In the genomic region with DNA sequence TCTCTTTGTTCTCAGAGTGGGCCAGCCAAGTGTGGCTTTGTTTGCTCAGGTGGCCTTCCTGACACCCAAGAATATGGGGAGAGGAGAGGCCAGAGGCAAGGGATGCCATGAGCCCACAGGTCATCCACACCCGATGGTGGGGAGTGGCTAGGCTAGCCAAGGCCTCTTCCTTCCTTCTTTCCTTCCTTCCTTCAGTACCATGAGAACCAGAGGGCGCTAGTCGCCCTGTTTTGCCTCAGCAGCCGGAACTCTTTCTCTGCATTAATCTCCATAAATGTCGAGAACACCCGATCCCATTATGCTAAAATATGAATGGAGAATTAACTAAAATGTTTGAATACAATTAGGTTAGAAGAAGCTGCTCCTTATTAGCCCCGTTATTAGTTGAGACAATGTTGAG, we compare ENCODE assay signal across 9 mouse cellular contexts. TPM values are rescaled to one million over a fixed set of nuclear protein-coding genes. Genes with fewer than 3 reads are reported as not detected.
DNase-seq lines count a peak whose midpoint lies in the region; ATAC-seq and TF ChIP-seq lines count a peak whose summit lies in the region.
"Had no signal": no experiment of that assay in that cellular context is flagged by ENCODE, and none has a peak within 500 bp of the region (broad histone marks: within the 10 kb centered on the region; RNA-seq: fewer than 3 reads in every experiment).

No protein-coding gene starts in this region.

- no peak overlapping the region for H3K27ac ChIP-seq in forebrain, postnatal 0 days (ENCODE audit: low read depth, low read length)
- H3K27ac ChIP-seq in forebrain, embryonic 10.5 days = no peak overlapping the region
- no peak overlapping the region for H3K27ac ChIP-seq in liver, embryonic 14.5 days
- no peak overlapping the region for H3K27ac ChIP-seq in liver, embryonic 11.5 days (ENCODE audit: low read depth, low read length)
- no peak overlapping the region for H3K27ac ChIP-seq in midbrain, embryonic 13.5 days

- ATAC-seq in forebrain, postnatal 0 days = peak; percentile 21; the same call in 1 of the 2 replicates
- ATAC-seq in liver, embryonic 14.5 days (ENCODE audit: insufficient read depth) = no peak
- no peak for ATAC-seq in liver, embryonic 11.5 days (replicated peaks; ENCODE audit: low FRiP score)
- ATAC-seq in midbrain, embryonic 13.5 days = no peak

- 19% methylated on average over 7 of the region's 7 CpGs for WGBS in forebrain, postnatal 0 days
- WGBS in forebrain, embryonic 10.5 days = 49% methylated on average over 7 of the region's 7 CpGs
- WGBS in liver, embryonic 14.5 days (ENCODE audit: insufficient replicate concordance) = 13% methylated on average over 7 of the region's 7 CpGs
- WGBS in liver, embryonic 11.5 days = 28% methylated on average over 7 of the region's 7 CpGs
- 42% methylated on average over 7 of the region's 7 CpGs for WGBS in midbrain, embryonic 13.5 days

- DNase-seq in forebrain, postnatal 0 days = peak; percentile 65
- DNase-seq in forebrain, embryonic 10.5 days (ENCODE audit: extremely low spot score, low spot score) = no peak
- DNase-seq in liver, embryonic 14.5 days (ENCODE audit: low read depth in 3 of 3, low spot score in 3 of 3) = peak in 1 of 3 experiments; percentile 6
- DNase-seq in liver, embryonic 11.5 days (ENCODE audit: low spot score) = no peak
- DNase-seq in brain, adult 2 months (ENCODE audit: low read depth, low spot score) = peak; percentile 73
- peak; percentile 61 to 78 for DNase-seq in kidney, postnatal 36 days
- no peak for DNase-seq in spleen, adult 18-20 months

- peak; percentile 74 for TF ChIP-seq CTCF in forebrain, postnatal 0 days (IDR thresholded peaks at IDR 0.05; ENCODE audit: low read depth)
- peak; percentile 54 for TF ChIP-seq CTCF in liver, embryonic 14.5 days (IDR thresholded peaks at IDR 0.05; ENCODE audit: low read depth)

- peaks cover 35% of the 10 kb centered on the region for H3K36me3 ChIP-seq in forebrain, postnatal 0 days (ENCODE audit: insufficient read depth)
- H3K36me3 ChIP-seq in forebrain, embryonic 10.5 days (replicated peaks) = peaks cover 62% of the 10 kb centered on the region
- H3K36me3 ChIP-seq in liver, embryonic 14.5 days (replicated peaks; ENCODE audit: control insufficient read depth, insufficient read depth, low read depth) = no peaks in the 10 kb centered on the region
- H3K36me3 ChIP-seq in liver, embryonic 11.5 days (ENCODE audit: control insufficient read depth, insufficient read depth, low read length) = no peaks in the 10 kb centered on the region
- peaks cover 41% of the 10 kb centered on the region for H3K36me3 ChIP-seq in midbrain, embryonic 13.5 days

- no peak overlapping the region for H3K9ac ChIP-seq in forebrain, postnatal 0 days
- H3K9ac ChIP-seq in liver, embryonic 14.5 days (replicated peaks) = no peak overlapping the region
- H3K9ac ChIP-seq in liver, embryonic 11.5 days (ENCODE audit: low read depth, low read length) = no peak overlapping the region
- H3K9ac ChIP-seq in midbrain, embryonic 13.5 days (replicated peaks) = no peak overlapping the region

- 0 out of 2 replicates have a peak, but pooled peaks cover 3% of the 10 kb centered on the region for H3K4me1 ChIP-seq in forebrain, postnatal 0 days (ENCODE audit: insufficient read depth)
- peaks cover 60% of the 10 kb centered on the region for H3K4me1 ChIP-seq in forebrain, embryonic 10.5 days
- no peaks in the 10 kb centered on the region for H3K4me1 ChIP-seq in liver, embryonic 14.5 days (replicated peaks; ENCODE audit: control insufficient read depth in 2 of 2, insufficient read depth in 2 of 2, low read length in 1 of 2)
- no peaks in the 10 kb centered on the region; the same call in 1 of the 2 replicates for H3K4me1 ChIP-seq in liver, embryonic 11.5 days (replicated peaks; ENCODE audit: control insufficient read depth, insufficient read depth, low read length)
- H3K4me1 ChIP-seq in midbrain, embryonic 13.5 days (replicated peaks) = peaks cover 47% of the 10 kb centered on the region

- no peak overlapping the region for H3K4me2 ChIP-seq in forebrain, postnatal 0 days (ENCODE audit: low read depth)
- no peak overlapping the region for H3K4me2 ChIP-seq in liver, embryonic 14.5 days (ENCODE audit: low read depth)
- H3K4me2 ChIP-seq in liver, embryonic 11.5 days = no peak overlapping the region
- no peak overlapping the region for H3K4me2 ChIP-seq in midbrain, embryonic 13.5 days (replicated peaks)

- TF ChIP-seq EP300 in liver, embryonic 14.5 days (IDR thresholded peaks at IDR 0.05; ENCODE audit: low read depth) = no peak

- H3K27me3 ChIP-seq in forebrain, postnatal 0 days (ENCODE audit: insufficient read depth, low read length) = no peaks in the 10 kb centered on the region
- H3K27me3 ChIP-seq in forebrain, embryonic 10.5 days (ENCODE audit: poor library complexity, severe bottlenecking) = peaks cover 42% of the 10 kb centered on the region
- H3K27me3 ChIP-seq in liver, embryonic 14.5 days (ENCODE audit: control insufficient read depth, insufficient read depth, low read length) = peaks cover 3% of the 10 kb centered on the region; the same call in 1 of the 2 replicates
- peaks cover 52% of the 10 kb centered on the region for H3K27me3 ChIP-seq in liver, embryonic 11.5 days (replicated peaks; ENCODE audit: control insufficient read depth, insufficient read depth, low read length)
- no peaks in the 10 kb centered on the region for H3K27me3 ChIP-seq in midbrain, embryonic 13.5 days

- no peak overlapping the region for H3K4me3 ChIP-seq in forebrain, postnatal 0 days (ENCODE audit: low read depth, low read length)
- H3K4me3 ChIP-seq in forebrain, embryonic 10.5 days = no peak overlapping the region
- no peak overlapping the region for H3K4me3 ChIP-seq in liver, embryonic 14.5 days (ENCODE audit: insufficient read depth in 1 of 2, low read depth in 2 of 2, low read length in 2 of 2)
- no peak overlapping the region for H3K4me3 ChIP-seq in liver, embryonic 11.5 days (ENCODE audit: low read depth, low read length)
- H3K4me3 ChIP-seq in midbrain, embryonic 13.5 days (replicated peaks) = no peak overlapping the region
- H3K4me3 ChIP-seq: erythroblast, embryonic 14.5 days had no signal

- no peaks in the 10 kb centered on the region for H3K9me3 ChIP-seq in forebrain, postnatal 0 days (ENCODE audit: low read length)
- H3K9me3 ChIP-seq in forebrain, embryonic 10.5 days = no peaks in the 10 kb centered on the region
- no peaks in the 10 kb centered on the region for H3K9me3 ChIP-seq in liver, embryonic 14.5 days (ENCODE audit: control insufficient read depth, low read length)
- H3K9me3 ChIP-seq in liver, embryonic 11.5 days (ENCODE audit: control insufficient read depth, low read length) = no peaks in the 10 kb centered on the region
- H3K9me3 ChIP-seq in midbrain, embryonic 13.5 days = no peaks in the 10 kb centered on the region

RNA-seq across cellular contexts. Expression of a gene that starts 27.5 kb away (rescaled TPM):
- total RNA-seq in forebrain, postnatal 0 days (2014; rRNA removed) = 1.1 and 1.6 TPM in 2 replicates
- polyA plus RNA-seq in forebrain, postnatal 0 days (2015; fragmentation: Nextera tagmentation; extraction: Ambion mirVana) = 0.97 and 0.98 TPM in 2 replicates
- 0.12 and 0.22 TPM in 2 replicates for polyA plus RNA-seq in forebrain, embryonic 10.5 days (2016; fragmentation: Nextera tagmentation; extraction: Ambion mirVana)
- 3.5 and 4.9 TPM in 2 replicates for polyA plus RNA-seq in liver, embryonic 14.5 days (2012; rRNA removed)
- polyA plus RNA-seq in liver, embryonic 14.5 days (2014; fragmentation: Nextera tagmentation; extraction: Ambion mirVana) = 4.7 and 6.5 TPM in 2 replicates
- polyA plus RNA-seq in liver, embryonic 11.5 days (2014; fragmentation: Nextera tagmentation; extraction: Ambion mirVana) = 3.2 and 6.0 TPM in 2 replicates
- 0.46 and 0.90 TPM in 2 replicates for polyA plus RNA-seq in midbrain, embryonic 13.5 days (2015; fragmentation: Nextera tagmentation; extraction: Ambion mirVana)

RNA-seq across cellular contexts. Expression of a gene that starts 53.7 kb away (rescaled TPM):
- 47.1 and 62.9 TPM in 2 replicates for total RNA-seq in forebrain, postnatal 0 days (2014; rRNA removed)
- 5.3 and 5.8 TPM in 2 replicates for polyA plus RNA-seq in forebrain, postnatal 0 days (2015; fragmentation: Nextera tagmentation; extraction: Ambion mirVana)
- polyA plus RNA-seq in forebrain, embryonic 10.5 days (2016; fragmentation: Nextera tagmentation; extraction: Ambion mirVana) = 7.0 and 8.3 TPM in 2 replicates
- 6.1 and 7.3 TPM in 2 replicates for polyA plus RNA-seq in liver, embryonic 14.5 days (2012; rRNA removed)
- 0.89 and 3.1 TPM in 2 replicates for polyA plus RNA-seq in liver, embryonic 14.5 days (2014; fragmentation: Nextera tagmentation; extraction: Ambion mirVana)
- polyA plus RNA-seq in liver, embryonic 11.5 days (2014; fragmentation: Nextera tagmentation; extraction: Ambion mirVana) = 2.7 and 4.7 TPM in 2 replicates
- 10.5 and 12.4 TPM in 2 replicates for polyA plus RNA-seq in midbrain, embryonic 13.5 days (2015; fragmentation: Nextera tagmentation; extraction: Ambion mirVana)

Comparison
In these comparisons a context has a peak if more than half of its experiments do, and no peak if none do; other contexts are left out.
1. DNase-seq: peak in forebrain, postnatal 0 days (single experiment), brain, adult 2 months (single experiment) and kidney, postnatal 36 days (2 of 2); none in forebrain, embryonic 10.5 days (single experiment), liver, embryonic 11.5 days (single experiment) and spleen, adult 18-20 months (0 of 2).